Mouse (Mus musculus): Measurements from ENCODE around the gene Cdipt.
A peak's percentile ranks its signal among the peaks of the same experiment; 100 is the strongest.

DNA sequence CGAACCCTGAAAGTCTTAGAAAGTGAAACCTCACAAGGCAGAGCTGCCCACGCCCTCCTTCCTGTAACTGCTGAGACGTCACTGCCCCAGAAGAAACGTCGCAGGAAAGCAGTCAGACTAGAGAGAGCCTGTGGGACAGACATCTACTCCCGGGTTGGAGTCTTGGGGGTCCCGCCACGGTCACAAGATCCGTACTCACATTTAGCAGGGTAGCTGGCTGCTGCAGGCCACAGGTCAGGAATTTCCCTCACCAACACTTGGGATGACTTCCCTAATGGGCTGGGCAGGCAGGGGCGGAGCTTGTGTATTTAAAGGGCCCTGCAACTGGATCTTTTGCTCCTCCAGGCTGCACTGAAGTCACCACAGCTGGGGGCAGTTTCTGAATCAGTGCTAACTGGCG lies 38.6 kb downstream of the Cdipt start, which contains the start of gene Mvp:
- no peak for TF ChIP-seq CTCF (IDR thresholded peaks at IDR 0.05 in 2 of 3, conservative IDR thresholded peaks at IDR 0.05 in 1 of 3; ENCODE audit: control insufficient read depth in 1 of 3, insufficient read depth in 1 of 3, low read depth in 2 of 3, low read length in 3 of 3, poor library complexity in 1 of 3, severe bottlenecking in 1 of 3)
- no peak for TF ChIP-seq EP300 (IDR thresholded peaks at IDR 0.05; ENCODE audit: low read depth in 1 of 2, low read length in 2 of 2)
- TF ChIP-seq POLR2A (IDR thresholded peaks at IDR 0.05; ENCODE audit: control insufficient read depth in 1 of 2, insufficient read depth in 1 of 2, low read depth in 1 of 2, low read length in 2 of 2, poor library complexity in 1 of 2), result peak in 1 of 2 experiments; percentile 56; a peak in 1 of 4 replicates
